Mouse (Mus musculus) WW6 (cell line): ENCODE measurements at regions not wholly inside any gene's neighbourhood (a gene's known extent, or its start where the extent isn't known, plus 50 kb on each side); places are given as distances from the start of the nearest gene placed in this dataset.
A peak's percentile ranks its signal among the peaks of the same experiment; 100 is the strongest.

ENCODE experiments used
- DNase-seq: peaks from one replicate; pipeline ENCODE4 v3.0.0-alpha.2; 2013; ENCODE audit warnings: low read depth, low spot score

DNA sequence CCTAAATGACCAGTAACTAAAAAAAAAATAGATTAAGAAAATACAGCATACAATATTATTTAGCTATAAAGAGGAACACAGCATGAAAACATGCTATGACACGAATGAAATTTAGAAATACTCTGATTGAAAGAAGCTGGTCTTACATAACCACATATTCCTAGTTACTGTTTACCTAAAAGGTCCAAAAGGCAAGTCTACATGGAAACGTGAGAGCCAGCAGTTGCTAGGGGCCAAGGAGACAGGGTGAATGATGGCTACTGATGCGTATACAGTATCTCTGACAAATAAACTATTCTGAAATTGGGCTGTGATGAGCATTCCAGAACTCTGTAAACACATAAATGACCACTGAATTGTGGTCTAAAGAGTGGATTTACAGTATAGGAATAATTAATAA, 194.5 kb upstream of the Zbtb20 start:
- DNase-seq, result no peak

GRCm38 (mm10) chr16:42677211-42677610, 198.5 kb upstream of the Zbtb20 start:
- no peak for DNase-seq

- DNase-seq, result no peak
Observed at GRCm38 (mm10) chr16:42676406-42677075, 199.1 kb upstream of the Zbtb20 start.

- DNase-seq, result no peak
Observed at GRCm38 (mm10) chr16:42675031-42675430, 200.7 kb upstream of the Zbtb20 start.

DNA sequence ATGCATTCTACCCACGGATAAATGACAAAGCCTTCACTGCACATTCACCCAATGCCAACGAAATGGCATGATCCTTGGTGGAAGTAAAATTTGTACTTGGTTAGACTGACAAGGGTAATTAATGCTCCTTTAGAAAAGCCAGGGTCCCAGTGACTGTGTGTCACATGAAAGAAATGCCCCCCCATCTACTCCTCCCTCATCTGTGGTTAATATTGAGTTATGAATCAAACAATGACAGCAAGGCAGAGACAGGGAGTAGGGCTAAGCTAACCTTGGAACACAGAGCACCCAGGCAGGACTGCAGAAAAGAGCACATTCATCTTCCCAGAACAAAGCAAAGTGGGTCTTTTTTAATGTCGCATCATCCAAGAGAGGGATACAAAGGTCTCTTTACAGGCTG, 209.1 kb upstream of the Zbtb20 start:
- no peak for DNase-seq

- DNase-seq, result no peak
Observed at GRCm38 (mm10) chr16:42651904-42652732, 223.6 kb upstream of the Zbtb20 start.

DNA sequence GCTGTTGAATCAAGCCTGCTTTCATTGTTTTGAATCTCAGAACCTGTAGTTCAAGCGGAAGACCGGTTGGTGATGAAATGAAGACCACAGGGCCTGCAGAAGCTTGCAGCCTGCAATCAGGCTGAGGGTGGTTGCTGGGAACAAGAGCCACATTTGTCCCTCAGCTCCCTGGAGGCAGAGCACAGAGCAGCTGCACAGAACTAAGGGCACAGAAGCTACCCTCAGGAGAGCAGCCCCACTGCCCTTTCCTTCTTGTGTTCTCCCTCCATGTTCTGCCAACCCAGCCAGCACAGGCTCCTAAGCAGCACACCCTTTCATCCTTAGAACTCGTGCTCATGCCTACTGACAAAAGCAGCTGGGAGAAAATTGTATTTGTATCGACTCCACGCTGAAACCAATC, 225.9 kb upstream of the Zbtb20 start:
- no peak for DNase-seq

DNA sequence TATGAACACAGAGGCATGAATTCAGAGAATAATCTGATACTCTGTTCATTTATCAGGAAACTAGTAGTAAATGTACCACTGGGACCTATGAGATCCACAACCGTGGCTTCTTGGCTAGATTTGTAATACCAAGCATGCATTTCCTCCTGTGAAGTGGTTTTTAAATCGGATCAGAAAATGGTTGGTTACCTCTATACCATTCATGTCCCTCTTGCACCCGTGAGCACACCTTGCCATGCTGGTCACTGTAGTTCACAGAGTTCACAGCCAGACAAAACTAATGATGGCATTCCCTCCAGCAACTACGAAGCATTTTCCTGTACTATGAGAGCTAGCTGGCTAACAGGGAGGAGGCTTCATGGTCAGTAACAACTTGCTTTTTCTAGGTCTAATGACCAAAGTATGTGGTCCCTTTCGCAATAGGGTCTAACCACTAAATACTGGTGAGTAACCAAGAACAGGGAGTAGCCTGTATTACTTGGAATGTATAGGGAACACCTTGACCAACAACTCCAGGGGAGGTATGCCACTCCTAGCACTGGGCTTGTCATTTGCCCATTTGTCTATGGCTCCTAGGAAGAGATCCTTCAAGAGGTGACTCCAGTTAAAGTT, 227.0 kb upstream of the Zbtb20 start:
- no peak for DNase-seq

DNA sequence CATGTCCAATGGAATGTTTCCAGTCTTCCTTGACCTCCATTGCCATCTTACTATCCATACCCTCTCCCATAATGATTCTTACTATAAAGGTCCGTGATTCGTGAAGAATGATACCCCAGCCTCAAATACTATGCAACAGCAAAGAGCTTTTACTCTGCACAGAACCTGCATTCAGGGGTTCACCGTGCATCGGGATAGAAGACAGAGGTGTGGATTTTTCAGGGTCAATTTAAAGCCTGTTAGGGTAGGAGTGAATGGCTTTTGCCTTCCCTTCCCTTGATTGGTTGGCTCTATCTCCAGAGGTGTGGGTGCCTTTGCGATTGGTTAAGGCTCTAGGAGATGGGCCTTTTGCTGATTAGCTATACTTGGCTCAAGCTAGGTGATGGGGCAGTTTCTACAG, 227.9 kb upstream of the Zbtb20 start:
- no peak for DNase-seq

DNA sequence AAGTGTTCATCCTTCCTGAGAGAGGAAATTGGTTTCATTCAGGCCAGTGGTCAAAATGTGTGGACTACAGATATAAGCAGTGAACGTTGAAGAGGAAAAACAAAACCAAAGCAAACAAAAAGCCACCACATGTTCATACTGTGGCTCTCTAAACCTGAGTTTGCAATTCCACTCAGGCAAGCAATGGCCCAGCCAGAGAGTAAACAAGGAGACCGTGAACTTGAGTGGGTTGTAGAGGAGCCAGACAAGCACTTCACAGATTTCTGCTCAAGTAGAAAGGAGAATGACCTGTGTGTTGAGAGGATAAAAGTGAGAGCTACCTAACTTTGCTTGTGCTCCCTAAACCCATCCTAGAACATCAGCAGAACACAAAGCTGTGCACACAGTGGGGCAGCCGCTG, 239.9 kb upstream of the Zbtb20 start:
- no peak for DNase-seq

GRCm38 (mm10) chr16:42627675-42628074, 248.0 kb upstream of the Zbtb20 start:
- DNase-seq, result no peak

DNA sequence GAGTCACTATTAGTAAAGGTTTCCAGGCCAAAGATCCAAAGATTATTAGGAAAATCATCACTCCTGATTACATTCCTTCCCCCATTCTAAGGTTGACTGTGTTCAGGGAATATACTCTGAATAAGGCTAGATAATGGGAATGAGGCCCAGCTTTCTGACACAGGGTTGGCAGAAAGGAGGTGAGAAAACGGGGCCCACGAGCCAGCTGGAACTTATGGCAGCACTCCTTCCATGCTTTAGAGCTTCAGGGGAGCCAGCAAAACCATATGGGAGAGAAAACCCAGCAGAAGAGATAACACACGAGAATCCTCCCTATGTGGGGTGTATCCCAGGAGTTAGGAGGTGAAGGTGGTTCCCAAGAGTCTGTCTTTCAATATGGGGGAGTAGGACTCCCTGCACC, 259.8 kb upstream of the Zbtb20 start:
- no peak for DNase-seq

- DNase-seq, result no peak
Observed at GRCm38 (mm10) chr16:42612011-42612410, 263.7 kb upstream of the Zbtb20 start.

DNA sequence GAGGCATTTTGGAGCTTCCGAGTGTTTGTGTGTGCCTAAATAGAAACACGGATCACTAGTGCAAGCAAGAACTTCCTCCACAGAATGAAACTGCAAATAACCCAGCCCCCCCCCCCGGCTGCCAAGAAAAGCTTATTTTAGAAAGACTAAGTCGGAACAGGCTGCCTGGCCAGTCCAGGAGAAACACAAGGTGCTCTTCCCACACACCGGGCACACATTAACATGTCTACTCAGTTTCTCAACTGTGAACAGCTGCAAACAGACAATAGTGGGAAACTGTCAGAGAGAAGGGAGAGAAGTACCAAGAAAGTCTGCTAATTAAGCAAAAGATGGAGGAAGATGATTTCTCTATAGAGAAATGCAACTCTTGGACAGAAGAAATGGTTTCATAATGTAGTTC, 267.3 kb upstream of the Zbtb20 start:
- DNase-seq, result no peak

GRCm38 (mm10) chr16:42592321-42592720, 251.9 kb upstream of the Gap43 start:
- DNase-seq, result no peak

- DNase-seq, result no peak
Observed at GRCm38 (mm10) chr16:42591530-42591929, 251.1 kb upstream of the Gap43 start.

- DNase-seq, result no peak
Observed at GRCm38 (mm10) chr16:42586196-42586595, 245.7 kb upstream of the Gap43 start.

DNA sequence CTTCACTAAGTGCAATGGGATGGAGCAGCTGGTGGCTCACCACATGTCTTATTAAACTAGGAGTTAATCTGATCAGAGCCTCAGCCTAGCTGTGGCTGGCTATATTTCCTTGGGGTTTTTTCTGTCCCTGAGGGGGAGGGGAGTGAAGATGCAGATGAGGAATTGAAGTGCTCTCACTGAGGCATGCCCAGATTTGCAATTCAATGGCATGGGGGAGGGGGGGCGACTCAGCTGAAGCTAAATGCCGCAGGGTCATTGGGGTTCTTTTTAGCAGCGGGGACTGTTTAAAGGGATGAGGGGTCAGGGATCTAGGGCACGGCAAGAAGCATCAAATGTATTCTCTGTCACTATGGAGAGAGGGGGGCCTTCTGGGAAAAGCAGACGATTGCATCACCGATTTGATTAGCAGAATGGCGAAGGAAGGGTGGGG, 235.1 kb upstream of the Gap43 start:
- DNase-seq, result peak; percentile 77

DNA sequence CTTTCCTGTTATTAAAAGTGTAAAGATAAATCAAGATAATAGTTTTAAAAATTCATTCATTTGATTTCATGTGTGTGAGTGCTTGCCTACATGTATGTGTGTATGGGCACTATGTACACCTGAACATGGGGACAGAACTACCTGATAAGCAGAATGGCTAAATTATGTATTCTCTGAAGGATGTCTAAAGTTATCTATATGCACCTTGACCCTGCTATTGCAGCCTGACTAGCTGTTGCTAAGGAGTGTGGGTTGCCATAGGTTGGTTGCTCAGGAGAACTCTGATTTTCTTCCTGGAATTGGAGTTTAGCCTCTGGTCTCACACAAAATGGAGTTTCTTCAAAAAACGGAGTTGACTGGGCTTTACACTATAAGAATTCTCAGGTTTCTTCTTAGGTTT, 234.5 kb upstream of the Gap43 start:
- DNase-seq, result no peak

DNA sequence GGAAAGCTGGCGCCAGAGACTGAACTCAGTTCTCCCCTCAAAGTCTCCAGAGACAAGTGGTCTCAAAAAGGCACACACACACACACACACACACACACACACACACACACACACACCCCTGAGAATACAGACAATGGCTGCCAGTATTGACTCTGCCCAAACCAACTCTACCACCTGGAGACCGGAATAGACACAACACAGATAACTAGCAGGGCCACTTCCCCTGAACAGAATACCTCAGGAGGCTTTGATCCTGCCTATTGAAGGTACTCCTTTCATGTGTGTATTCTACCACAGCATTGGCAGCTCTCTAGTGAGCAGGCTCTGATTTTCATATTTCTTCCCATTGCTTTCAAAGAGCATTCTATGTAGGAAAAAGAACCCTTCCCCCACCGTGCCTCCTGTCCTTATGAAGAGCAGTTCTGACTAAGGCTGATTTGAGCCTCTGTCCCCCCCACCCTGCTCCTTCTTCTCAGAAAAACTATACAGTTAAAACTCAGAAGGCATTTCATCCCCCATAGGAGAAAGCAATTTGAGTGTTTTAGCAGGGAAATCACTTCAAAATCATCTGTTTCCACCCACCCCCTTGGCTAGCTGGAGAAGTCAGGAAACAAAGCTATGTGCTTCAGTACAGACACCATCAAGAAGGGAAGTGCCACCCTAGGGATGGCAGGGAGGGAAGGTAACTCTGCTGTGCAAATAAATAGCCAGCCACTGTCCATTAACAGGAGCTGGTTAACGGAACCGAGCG, 230.0 kb upstream of the Gap43 start:
- DNase-seq, result no peak

GRCm38 (mm10) chr16:42569335-42569734, 228.9 kb upstream of the Gap43 start:
- DNase-seq, result no peak

GRCm38 (mm10) chr16:42549591-42549990, 209.1 kb upstream of the Gap43 start:
- no peak for DNase-seq
